Mouse (Mus musculus) urinary bladder, adult 2 months (tissue): ENCODE data around the gene Cadm1. TPM values are rescaled to one million over a fixed set of nuclear protein-coding genes. Genes with fewer than 3 reads are reported as not detected.

Experiments
- DNase-seq: peaks from one replicate; pipeline ENCODE4 v3.0.0; 2022; ENCODE audit warnings: low spot score
- polyA plus RNA-seq: library from polyadenylated mRNA; depleted of rRNA; stranded (reverse); fragments of >200 nt; gene quantifications from 2 replicates; pipeline ENCODE4 v1.2.3, GENCODE M21; 2012

Cadm1 gene
- polyA plus RNA-seq, 1 experiment: 9.3 TPM

DNA sequence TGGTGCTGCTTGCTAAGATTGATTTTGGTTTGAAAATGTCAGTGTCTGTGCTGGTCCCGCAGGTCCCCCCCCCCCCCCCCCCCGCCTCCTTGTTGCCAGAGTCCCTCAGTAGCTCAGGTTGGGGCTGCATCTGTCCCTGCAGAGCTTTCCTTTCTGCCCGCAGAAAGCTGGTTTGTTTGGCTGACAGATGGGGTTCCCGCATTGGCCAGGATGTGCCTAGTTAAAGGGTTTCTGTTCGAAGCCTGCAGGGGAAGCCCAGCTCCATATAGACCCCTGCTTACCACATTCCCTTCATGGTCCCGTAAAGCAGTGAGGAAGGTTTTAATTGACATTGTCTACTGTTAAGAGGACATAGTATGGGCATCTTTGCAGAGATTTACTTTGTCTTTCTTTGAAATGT lies 78.9 kb downstream of the Cadm1 start:
- no peak for DNase-seq

DNA sequence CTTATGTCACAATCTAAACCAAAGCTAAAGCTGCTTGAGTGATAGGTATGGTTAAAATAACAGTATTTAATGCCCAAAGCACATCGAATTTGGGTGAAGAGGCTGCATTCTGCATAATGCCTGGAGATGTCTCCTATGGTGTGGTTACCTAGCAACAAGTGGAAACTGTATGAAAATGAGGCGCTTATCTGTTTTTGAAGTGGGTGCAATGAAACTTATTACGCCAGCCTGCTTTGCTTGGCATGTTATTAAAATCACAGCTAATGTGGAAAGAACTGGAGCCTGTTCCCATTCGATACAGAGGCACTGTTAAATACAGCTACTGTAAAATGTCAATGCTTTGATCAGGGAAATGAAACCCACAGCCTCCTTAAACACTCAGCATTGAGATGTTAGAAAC lies 79.5 kb downstream of the Cadm1 start:
- no peak for DNase-seq

DNA sequence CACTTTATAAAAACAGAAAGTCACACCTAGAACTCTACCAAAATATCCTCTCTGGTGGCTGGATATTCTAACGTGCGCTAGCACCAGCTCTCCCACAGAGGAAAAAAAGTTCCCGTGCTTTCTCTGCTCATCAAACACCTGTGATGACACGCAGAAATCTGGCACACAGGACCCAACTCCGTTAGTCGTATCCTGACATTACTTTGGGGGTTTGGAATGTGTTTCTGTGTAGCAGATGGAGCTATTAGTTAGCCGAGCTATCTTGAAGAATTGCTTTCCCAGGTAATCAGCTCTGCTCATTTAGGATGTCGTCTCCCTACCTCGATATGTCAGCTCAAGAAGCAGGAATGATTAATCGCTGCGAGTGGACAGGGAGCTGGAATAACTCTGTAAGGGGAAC lies 80.3 kb downstream of the Cadm1 start:
- no peak for DNase-seq

GRCm38 (mm10) chr9:47612894-47613412 lies 83.0 kb downstream of the Cadm1 start:
- no peak for DNase-seq

DNA sequence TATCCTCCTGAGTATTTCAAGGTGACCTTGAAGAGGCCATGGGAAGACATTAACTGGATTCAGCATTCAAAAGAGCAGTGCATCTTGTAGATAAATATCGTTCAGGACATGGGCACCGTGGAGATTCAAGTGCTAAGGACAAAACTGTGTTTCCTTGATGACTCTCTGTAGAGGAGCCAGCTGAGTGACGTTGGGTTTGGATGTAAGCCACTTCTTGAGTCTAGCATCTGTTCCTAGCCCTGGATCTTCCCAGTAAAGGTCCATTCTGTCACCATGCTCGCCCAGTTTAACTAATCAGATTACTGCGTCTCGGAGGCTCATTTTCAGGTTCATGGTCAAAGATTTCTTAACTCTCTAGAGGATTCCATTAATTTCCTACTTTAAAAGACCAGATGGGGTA lies 85.1 kb downstream of the Cadm1 start:
- DNase-seq: no peak

- DNase-seq: no peak
These were observed 86.4 kb downstream of the Cadm1 start for GRCm38 (mm10) chr9:47616391-47616790.

- DNase-seq: no peak
These were observed 89.6 kb downstream of the Cadm1 start for GRCm38 (mm10) chr9:47619501-47620029.

- no peak for DNase-seq
These were observed 93.8 kb downstream of the Cadm1 start for GRCm38 (mm10) chr9:47623447-47624445.

DNA sequence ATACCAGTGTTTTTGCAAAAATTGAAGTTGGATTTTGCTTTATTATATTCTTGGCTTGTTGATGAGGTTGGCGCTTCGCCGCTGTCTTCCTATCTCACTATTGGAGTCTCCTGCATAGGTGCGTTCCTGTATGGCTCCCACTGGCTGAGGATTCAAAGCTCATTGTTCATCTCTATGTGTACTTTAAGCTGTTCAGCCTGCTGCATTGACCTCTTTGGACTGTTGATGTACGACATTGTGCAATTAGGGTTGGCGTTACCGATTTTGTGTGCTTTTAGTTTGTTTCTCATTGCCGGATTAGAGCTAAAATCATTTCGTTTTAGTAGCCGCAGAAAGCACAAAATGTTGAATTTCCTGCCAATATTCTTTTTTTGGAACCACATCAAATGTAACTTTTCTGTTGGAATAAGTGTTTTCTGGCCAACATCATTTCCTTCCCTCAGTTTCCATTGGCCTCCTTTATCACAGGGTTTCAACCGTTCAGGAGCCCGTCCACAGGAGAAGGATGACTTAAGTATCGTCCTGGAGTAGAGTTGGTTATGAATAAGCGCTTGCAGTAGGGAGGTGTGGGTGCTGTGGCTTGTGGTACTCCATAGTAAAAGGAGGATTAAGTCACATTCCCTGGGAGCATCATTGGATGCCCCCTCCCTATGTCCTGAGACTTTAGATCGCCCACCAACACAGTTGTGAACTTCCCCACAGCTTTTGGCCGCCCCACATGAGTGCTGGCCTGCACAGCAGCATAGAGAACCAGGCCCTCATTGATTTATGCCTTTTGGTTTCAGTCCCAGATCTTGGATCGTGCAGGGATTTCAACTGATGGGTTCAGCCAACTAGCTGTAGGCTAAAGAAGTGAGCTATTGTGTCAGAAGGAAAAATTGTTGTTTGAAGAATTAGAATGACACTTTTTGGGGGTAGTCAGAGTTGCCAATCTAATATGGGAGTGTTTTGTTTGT lies 94.9 kb downstream of the Cadm1 start:
- no peak for DNase-seq

- DNase-seq: no peak
These were observed 95.7 kb downstream of the Cadm1 start for GRCm38 (mm10) chr9:47625621-47626210.

DNA sequence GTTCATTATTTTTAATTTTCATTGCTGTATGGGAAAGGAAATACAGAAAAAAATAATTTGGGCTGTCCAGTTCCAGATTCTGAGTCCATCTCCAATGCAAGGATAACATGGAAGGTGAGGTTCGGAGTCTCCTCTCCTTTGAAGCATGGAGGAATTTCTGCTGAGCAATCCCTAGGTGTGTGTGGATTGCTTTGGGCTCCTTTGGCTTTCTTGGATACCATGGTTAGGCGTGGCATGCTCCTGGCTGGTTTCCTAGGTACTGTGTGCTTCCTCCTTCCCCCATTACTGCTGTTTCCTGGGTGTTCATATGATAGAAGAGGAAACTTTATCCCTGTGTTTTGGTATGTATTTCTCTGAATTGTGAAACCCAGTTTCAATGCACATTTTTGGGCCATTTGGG lies 98.0 kb downstream of the Cadm1 start:
- DNase-seq: no peak

DNA sequence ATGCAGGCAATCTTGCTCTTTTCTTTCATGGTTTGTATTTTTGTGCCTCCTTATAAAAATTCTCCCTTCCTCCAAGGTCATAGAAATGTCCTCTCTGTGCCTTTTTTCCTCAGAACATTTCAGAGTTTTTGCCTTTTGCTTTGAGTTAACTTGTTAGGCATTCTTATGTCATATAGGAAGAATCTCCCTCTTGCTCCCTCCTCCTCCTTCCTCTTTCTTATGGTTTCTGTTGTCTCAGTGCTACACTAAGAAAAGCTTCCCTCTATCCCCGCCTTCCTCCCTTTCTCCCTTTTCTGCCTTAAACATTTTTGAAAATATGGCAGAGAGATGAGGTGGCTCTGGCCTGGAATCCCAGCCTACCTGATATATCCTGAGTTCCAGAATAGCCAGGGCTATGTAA lies 98.6 kb downstream of the Cadm1 start:
- no peak for DNase-seq

GRCm38 (mm10) chr9:47634695-47635094 lies 104.7 kb downstream of the Cadm1 start:
- DNase-seq: no peak

GRCm38 (mm10) chr9:47642663-47643062 lies 112.7 kb downstream of the Cadm1 start:
- DNase-seq: no peak

DNA sequence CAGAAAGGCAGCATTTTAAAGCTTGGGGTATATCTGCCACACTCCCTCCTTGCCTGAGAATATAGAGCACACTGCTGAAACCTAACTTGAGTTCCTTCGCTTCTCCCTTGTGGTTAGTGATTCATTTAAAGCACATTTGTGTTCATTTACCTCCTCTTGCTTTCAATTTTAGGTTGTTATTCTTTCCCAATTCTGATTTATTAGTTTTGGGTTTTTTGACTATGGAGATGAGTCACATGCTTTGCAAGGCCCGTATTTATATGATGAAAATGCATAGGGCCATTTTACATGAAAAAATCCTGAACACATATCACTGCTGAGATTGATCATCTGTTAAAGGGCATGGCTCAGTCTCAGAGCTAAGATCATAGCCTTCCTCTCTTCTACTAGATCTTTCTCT lies 115.1 kb downstream of the Cadm1 start:
- no peak for DNase-seq

DNA sequence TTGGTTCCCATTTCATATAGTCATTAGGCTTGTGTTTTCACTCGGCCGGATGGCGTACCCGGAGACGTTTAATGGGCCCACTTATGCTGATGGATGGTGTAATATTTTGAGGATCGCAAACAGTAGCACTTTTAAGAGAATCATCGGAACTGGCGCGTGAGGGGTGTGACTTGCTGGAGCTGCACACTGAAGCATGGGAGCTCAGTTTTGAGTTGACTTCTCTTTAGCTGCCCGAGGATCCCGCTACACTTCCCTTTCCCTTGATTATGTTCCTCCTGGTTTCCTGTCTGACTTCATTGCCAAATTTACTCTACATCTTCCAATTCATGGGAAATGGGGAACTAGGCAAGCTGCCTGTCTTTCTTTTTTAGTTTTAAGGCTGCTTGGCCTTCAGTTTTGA lies 121.5 kb downstream of the Cadm1 start:
- DNase-seq: no peak

- no peak for DNase-seq
These were observed 122.2 kb downstream of the Cadm1 start for GRCm38 (mm10) chr9:47652203-47652602.

GRCm38 (mm10) chr9:47652936-47653335 lies 123.0 kb downstream of the Cadm1 start:
- DNase-seq: no peak

GRCm38 (mm10) chr9:47659366-47660090 lies 129.6 kb downstream of the Cadm1 start:
- DNase-seq: no peak

GRCm38 (mm10) chr9:47661611-47662010 lies 131.6 kb downstream of the Cadm1 start:
- no peak for DNase-seq

- no peak for DNase-seq
These were observed 139.2 kb downstream of the Cadm1 start for GRCm38 (mm10) chr9:47669206-47669605.
